Mouse (Mus musculus) stomach, postnatal 0 days (tissue): Measurements from ENCODE around the gene Disp1. TPM values are rescaled to one million over a fixed set of nuclear protein-coding genes. Genes with fewer than 3 reads are reported as not detected.

Source experiments
- ATAC-seq: fragments of 200-750 bp; cut with Nextera tagmentation; 2 replicates; pipeline ENCODE4 v1.8.0; 2017; ENCODE audit not compliant: low FRiP score, low TSS enrichment
- DNase-seq: peaks from one replicate; pipeline ENCODE4 v3.0.0-alpha.2; 2016; ENCODE audit warnings: low spot score
- H3K27ac ChIP-seq: fragments of 300-500 bp; sonication (generic); replicated peaks from 2 replicates; pipeline ENCODE4 v1.5.1; 2014; ENCODE audit warnings: mild to moderate bottlenecking, control low read depth
- H3K27me3 ChIP-seq: fragments of 300-500 bp; sonication (generic); 2 replicates; pipeline ENCODE4 v1.6.1; 2014; ENCODE audit warnings: low read length; ENCODE audit not compliant: control insufficient read depth, insufficient read depth
- H3K36me3 ChIP-seq: fragments of 300-500 bp; sonication (generic); 2 replicates; pipeline ENCODE4 v1.6.1; 2014; ENCODE audit warnings: low read length, mixed read lengths; ENCODE audit not compliant: control insufficient read depth, insufficient read depth
- H3K4me1 ChIP-seq: fragments of 300-500 bp; sonication (generic); replicated peaks from 2 replicates; pipeline ENCODE4 v1.6.1; 2014; ENCODE audit warnings: antibody characterized with exemption; ENCODE audit not compliant: control insufficient read depth, insufficient read depth
- H3K4me2 ChIP-seq: fragments of 300-500 bp; sonication (generic); replicated peaks from 2 replicates; pipeline ENCODE4 v1.6.1; 2014; ENCODE audit warnings: low read depth, mild to moderate bottlenecking, control low read depth, moderate library complexity
- H3K4me3 ChIP-seq: fragments of 300-500 bp; sonication (generic); 2 replicates; pipeline ENCODE4 v1.5.1; 2014; ENCODE audit warnings: low read depth, low read length, control low read depth
- H3K9ac ChIP-seq: fragments of 300-500 bp; sonication (generic); 2 replicates; pipeline ENCODE4 v1.6.1; 2014; ENCODE audit warnings: mild to moderate bottlenecking, low read length, control low read depth, mixed read lengths
- H3K9me3 ChIP-seq: fragments of 300-500 bp; sonication (generic); 2 replicates; pipeline ENCODE4 v1.6.1; 2016; ENCODE audit warnings: low read length; ENCODE audit not compliant: control insufficient read depth
- CTCF ChIP-seq: IDR thresholded peaks from 2 replicates; pipeline ENCODE4 v1.5.1; 2016; ENCODE audit warnings: antibody characterized with exemption, low read depth, mild to moderate bottlenecking, moderate library complexity
- EP300 ChIP-seq: optimal IDR thresholded peaks from 2 replicates; pipeline ENCODE3; 2016; ENCODE audit warnings: antibody characterized with exemption
- WGBS: fragments of 180-500 bp; shearing (Covaris S2); extraction: QIAGEN DNeasy Blood & Tissue Kit; methylation state at CpG from one replicate; pipeline ENCODE4 v1.1.7; 2014; 5-methylcytosine and 5-hydroxymethylcytosine counted together
- polyA plus RNA-seq: library from polyadenylated mRNA; unstranded; fragments of >200 nt; fragmentation: Nextera tagmentation; extraction: Ambion mirVana; gene quantifications from 2 replicates; pipeline ENCODE4 v1.2.1, GENCODE M21; 2015

Gene Disp1
- polyA plus RNA-seq, 1 experiment from 2014 or later = 5.9 TPM

- 56% methylated on average over 7 of the region's 7 CpGs for WGBS
- peak; percentile 93 for ATAC-seq
- Histone ChIP-seq H3K27ac (no peak overlapping the region), H3K4me2 (no peak overlapping the region), H3K4me1 (0 out of 2 replicates have a peak, but pooled peaks cover 5% of the 10 kb centered on the region), H3K36me3 (no peaks in the 10 kb centered on the region), H3K27me3 (no peaks in the 10 kb centered on the region), H3K4me3 (no peak overlapping the region), H3K9me3 (peaks cover 4% of the 10 kb centered on the region; the same call in 1 of the 2 replicates), H3K9ac (no peak overlapping the region)
- DNase-seq = peak; percentile 62
- no peak for TF ChIP-seq CTCF
- no peak for TF ChIP-seq EP300
Measured at GRCm38 (mm10) chr1:183052663-183053062, 168.7 kb downstream of the Disp1 start.

- H3K4me2 ChIP-seq = no peak overlapping the region
- TF ChIP-seq EP300 = no peak
- TF ChIP-seq CTCF = no peak
- peaks cover 4% of the 10 kb centered on the region; the same call in 1 of the 2 replicates for H3K9me3 ChIP-seq
- H3K4me3 ChIP-seq = no peak overlapping the region
- no peak overlapping the region for H3K9ac ChIP-seq
- ATAC-seq (no peak), DNase-seq (no peak)
- WGBS = 66% methylated on average over 6 of the region's 6 CpGs
- no peak overlapping the region for H3K27ac ChIP-seq
- no peaks in the 10 kb centered on the region for H3K36me3 ChIP-seq
- no peaks in the 10 kb centered on the region for H3K27me3 ChIP-seq
- H3K4me1 ChIP-seq = 0 out of 2 replicates have a peak, but pooled peaks cover 6% of the 10 kb centered on the region
Measured at GRCm38 (mm10) chr1:183049295-183049694, 172.0 kb downstream of the Disp1 start.

- Histone ChIP-seq H3K9me3 (peaks cover 4% of the 10 kb centered on the region; the same call in 1 of the 2 replicates), H3K4me3 (no peak overlapping the region), H3K4me2 (no peak overlapping the region), H3K27ac (no peak overlapping the region), H3K9ac (no peak overlapping the region), H3K4me1 (0 out of 2 replicates have a peak, but pooled peaks cover 6% of the 10 kb centered on the region), H3K27me3 (no peaks in the 10 kb centered on the region), H3K36me3 (no peaks in the 10 kb centered on the region)
- DNase-seq (no peak), ATAC-seq (no peak)
- TF ChIP-seq CTCF (no peak), EP300 (no peak)
- 42% methylated on average over 5 of the region's 5 CpGs for WGBS
Measured at GRCm38 (mm10) chr1:183047913-183048523, 173.3 kb downstream of the Disp1 start.

GRCm38 (mm10) chr1:183047191-183047912, 174.0 kb downstream of the Disp1 start:
- WGBS = 39% methylated on average over 7 of the region's 7 CpGs
- 0 out of 2 replicates have a peak, but pooled peaks cover 6% of the 10 kb centered on the region for H3K4me1 ChIP-seq
- H3K27me3 ChIP-seq = no peaks in the 10 kb centered on the region
- ATAC-seq (peak; percentile 69; the same call in 1 of the 2 replicates), DNase-seq (peak; percentile 64)
- H3K9me3 ChIP-seq = peaks cover 4% of the 10 kb centered on the region; the same call in 1 of the 2 replicates
- H3K36me3 ChIP-seq = no peaks in the 10 kb centered on the region
- TF ChIP-seq EP300 = no peak
- TF ChIP-seq CTCF = no peak
- H3K9ac ChIP-seq = no peak overlapping the region
- no peak overlapping the region for H3K27ac ChIP-seq
- H3K4me3 ChIP-seq = no peak overlapping the region
- no peak overlapping the region for H3K4me2 ChIP-seq

- Histone ChIP-seq H3K9me3 (no peaks in the 10 kb centered on the region), H3K27me3 (no peaks in the 10 kb centered on the region), H3K4me3 (no peak overlapping the region), H3K4me1 (0 out of 2 replicates have a peak, but pooled peaks cover 6% of the 10 kb centered on the region), H3K27ac (no peak overlapping the region), H3K36me3 (no peaks in the 10 kb centered on the region), H3K9ac (no peak overlapping the region), H3K4me2 (no peak overlapping the region)
- no peak for TF ChIP-seq CTCF
- TF ChIP-seq EP300 = no peak
- 71% methylated on average over 12 of the region's 12 CpGs for WGBS
- DNase-seq (no peak), ATAC-seq (no peak)
Measured at GRCm38 (mm10) chr1:183046081-183046480, 175.2 kb downstream of the Disp1 start.
